Mouse (Mus musculus) pancreas, adult 10 weeks (tissue): ENCODE measurements around the gene Psmg1. TPM values are rescaled to one million over a fixed set of nuclear protein-coding genes. Genes with fewer than 3 reads are reported as not detected.

Experiments
- polyA plus RNA-seq: library from polyadenylated mRNA; stranded (reverse); fragments of 350-450 nt; fragmentation: Illumina TruSeq; extraction: RNeasy Lipid Tissue Mini Kit (QIAGEN cat#74804); gene quantifications from one replicate; pipeline ENCODE4 v1.2.3, GENCODE M21; 2015; ENCODE audit warnings: low read depth, low replicate concordance; ENCODE audit not compliant: insufficient read depth

Psmg1 gene
- polyA plus RNA-seq: 9.7 TPM

GRCm38 (mm10) chr16:95990462-95991121 is at the start of gene Psmg1:
TSS of gene Psmg1 (minus strand) at chr16:95990960.

Other genes with a start within 250 kb of the Psmg1 start
- gene Brwd1, start 91.6 kb upstream of the Psmg1 start, polyA plus RNA-seq: 35.9 TPM
- gene Hmgn1, start 136.8 kb upstream of the Psmg1 start, polyA plus RNA-seq: 17.2 TPM
- gene Wrb, start 154.4 kb upstream of the Psmg1 start, polyA plus RNA-seq: 5.0 TPM
- 0.37 TPM for gene Lca5l, start 201.3 kb upstream of the Psmg1 start, polyA plus RNA-seq
- gene Sh3bgr, start 209.5 kb upstream of the Psmg1 start, polyA plus RNA-seq: 1.8 TPM
- gene B3galt5, start 244.8 kb upstream of the Psmg1 start, polyA plus RNA-seq: 0.59 TPM